Mouse (Mus musculus): ENCODE results near the gene Map3k6. TPM values are rescaled to one million over a fixed set of nuclear protein-coding genes. Genes with fewer than 3 reads are reported as not detected.

The Map3k6 gene
- polyA plus RNA-seq, 1 experiment from 2014 or later: 2.6 TPM

GRCm38 (mm10) chr4:133281513-133281912 is 40.9 kb downstream of the Map3k6 start:
- Histone ChIP-seq H3K9me3 (ENCODE audit: control insufficient read depth, low read length) (no peaks in the 10 kb centered on the region), H3K27me3 (ENCODE audit: control insufficient read depth, insufficient read depth, low read length) (no peaks in the 10 kb centered on the region), H3K4me3 (ENCODE audit: low read depth, low read length) (no peak overlapping the region), H3K4me1 (ENCODE audit: control insufficient read depth, insufficient read depth, low read length) (peaks cover 6% of the 10 kb centered on the region; the same call in 1 of the 2 replicates), H3K36me3 (ENCODE audit: control insufficient read depth, insufficient read depth, low read length) (no peaks in the 10 kb centered on the region), H3K27ac (ENCODE audit: low read depth, low read length) (0 out of 2 replicates have a peak overlapping the region, but pooled peaks have one; percentile 22), H3K4me2 (ENCODE audit: low read depth, low read length) (no peak overlapping the region), H3K9ac (replicated peaks; ENCODE audit: low read depth, low read length) (no peak overlapping the region)
- 46% methylated on average over 7 of the region's 7 CpGs for WGBS
- no peak for ATAC-seq (ENCODE audit: low read depth)

GRCm38 (mm10) chr4:133281951-133282481 is 41.4 kb downstream of the Map3k6 start:
- Histone ChIP-seq H3K9ac (replicated peaks; ENCODE audit: low read depth, low read length) (no peak overlapping the region), H3K4me3 (ENCODE audit: low read depth, low read length) (no peak overlapping the region), H3K4me2 (ENCODE audit: low read depth, low read length) (no peak overlapping the region), H3K4me1 (ENCODE audit: control insufficient read depth, insufficient read depth, low read length) (0 out of 2 replicates have a peak, but pooled peaks cover 5% of the 10 kb centered on the region), H3K9me3 (ENCODE audit: control insufficient read depth, low read length) (no peaks in the 10 kb centered on the region), H3K36me3 (ENCODE audit: control insufficient read depth, insufficient read depth, low read length) (no peaks in the 10 kb centered on the region), H3K27ac (ENCODE audit: low read depth, low read length) (peak overlapping the region; percentile 34; the same call in 1 of the 2 replicates), H3K27me3 (ENCODE audit: control insufficient read depth, insufficient read depth, low read length) (no peaks in the 10 kb centered on the region)
- no peak for ATAC-seq (ENCODE audit: low read depth)
- WGBS: 27% methylated on average over 5 of the region's 5 CpGs

- no peak overlapping the region for H3K4me2 ChIP-seq (ENCODE audit: low read depth, low read length)
- ATAC-seq (ENCODE audit: low read depth): no peak
- H3K36me3 ChIP-seq (ENCODE audit: control insufficient read depth, insufficient read depth, low read length): no peaks in the 10 kb centered on the region
- 0 out of 2 replicates have a peak, but pooled peaks cover 5% of the 10 kb centered on the region for H3K4me1 ChIP-seq (ENCODE audit: control insufficient read depth, insufficient read depth, low read length)
- no peaks in the 10 kb centered on the region for H3K9me3 ChIP-seq (ENCODE audit: control insufficient read depth, low read length)
- no peaks in the 10 kb centered on the region for H3K27me3 ChIP-seq (ENCODE audit: control insufficient read depth, insufficient read depth, low read length)
- no peak overlapping the region for H3K4me3 ChIP-seq (ENCODE audit: low read depth, low read length)
- H3K9ac ChIP-seq (replicated peaks; ENCODE audit: low read depth, low read length): no peak overlapping the region
- peak overlapping the region; percentile 34; the same call in 1 of the 2 replicates for H3K27ac ChIP-seq (ENCODE audit: low read depth, low read length)
- 18% methylated on average over 4 of the region's 4 CpGs for WGBS
Measured at GRCm38 (mm10) chr4:133282656-133283055, 42.0 kb downstream of the Map3k6 start.

- Histone ChIP-seq H3K9me3 (ENCODE audit: control insufficient read depth, low read length) (no peaks in the 10 kb centered on the region), H3K9ac (replicated peaks; ENCODE audit: low read depth, low read length) (no peak overlapping the region), H3K4me1 (ENCODE audit: control insufficient read depth, insufficient read depth, low read length) (0 out of 2 replicates have a peak, but pooled peaks cover 5% of the 10 kb centered on the region), H3K4me3 (ENCODE audit: low read depth, low read length) (no peak overlapping the region), H3K27ac (ENCODE audit: low read depth, low read length) (no peak overlapping the region), H3K4me2 (ENCODE audit: low read depth, low read length) (no peak overlapping the region), H3K36me3 (ENCODE audit: control insufficient read depth, insufficient read depth, low read length) (no peaks in the 10 kb centered on the region), H3K27me3 (ENCODE audit: control insufficient read depth, insufficient read depth, low read length) (no peaks in the 10 kb centered on the region)
- 78% methylated on average over 3 of the region's 3 CpGs for WGBS
- ATAC-seq (ENCODE audit: low read depth): no peak
Measured at GRCm38 (mm10) chr4:133285299-133285698, 44.7 kb downstream of the Map3k6 start.

- H3K9ac ChIP-seq (replicated peaks; ENCODE audit: low read depth, low read length): no peak overlapping the region
- no peak for ATAC-seq (ENCODE audit: low read depth)
- no peaks in the 10 kb centered on the region for H3K9me3 ChIP-seq (ENCODE audit: control insufficient read depth, low read length)
- H3K4me1 ChIP-seq (ENCODE audit: control insufficient read depth, insufficient read depth, low read length): 0 out of 2 replicates have a peak, but pooled peaks cover 5% of the 10 kb centered on the region
- WGBS: 90% methylated on average over 5 of the region's 5 CpGs
- no peaks in the 10 kb centered on the region for H3K36me3 ChIP-seq (ENCODE audit: control insufficient read depth, insufficient read depth, low read length)
- H3K27me3 ChIP-seq (ENCODE audit: control insufficient read depth, insufficient read depth, low read length): no peaks in the 10 kb centered on the region
- no peak overlapping the region for H3K4me3 ChIP-seq (ENCODE audit: low read depth, low read length)
- no peak overlapping the region for H3K4me2 ChIP-seq (ENCODE audit: low read depth, low read length)
- no peak overlapping the region for H3K27ac ChIP-seq (ENCODE audit: low read depth, low read length)
Measured at GRCm38 (mm10) chr4:133285950-133286349, 45.3 kb downstream of the Map3k6 start.

GRCm38 (mm10) chr4:133286476-133287077 is 46.0 kb downstream of the Map3k6 start:
- 89% methylated on average over 4 of the region's 4 CpGs for WGBS
- ATAC-seq (ENCODE audit: low read depth): no peak
- 0 out of 2 replicates have a peak, but pooled peaks cover 5% of the 10 kb centered on the region for H3K4me1 ChIP-seq (ENCODE audit: control insufficient read depth, insufficient read depth, low read length)
- no peaks in the 10 kb centered on the region for H3K9me3 ChIP-seq (ENCODE audit: control insufficient read depth, low read length)
- H3K36me3 ChIP-seq (ENCODE audit: control insufficient read depth, insufficient read depth, low read length): no peaks in the 10 kb centered on the region
- no peak overlapping the region for H3K4me2 ChIP-seq (ENCODE audit: low read depth, low read length)
- H3K27me3 ChIP-seq (ENCODE audit: control insufficient read depth, insufficient read depth, low read length): no peaks in the 10 kb centered on the region
- no peak overlapping the region for H3K4me3 ChIP-seq (ENCODE audit: low read depth, low read length)
- H3K27ac ChIP-seq (ENCODE audit: low read depth, low read length): no peak overlapping the region
- H3K9ac ChIP-seq (replicated peaks; ENCODE audit: low read depth, low read length): no peak overlapping the region

GRCm38 (mm10) chr4:133291255-133291654 is 50.6 kb downstream of the Map3k6 start:
- ATAC-seq (ENCODE audit: low read depth): no peak
- 97% methylated on average over 1 of the region's 1 CpGs for WGBS
- H3K27ac ChIP-seq (ENCODE audit: low read depth, low read length): no peak overlapping the region
- no peak overlapping the region for H3K4me3 ChIP-seq (ENCODE audit: low read depth, low read length)
- no peak overlapping the region for H3K4me2 ChIP-seq (ENCODE audit: low read depth, low read length)
- H3K36me3 ChIP-seq (ENCODE audit: control insufficient read depth, insufficient read depth, low read length): peaks cover 14% of the 10 kb centered on the region
- no peaks in the 10 kb centered on the region for H3K4me1 ChIP-seq (ENCODE audit: control insufficient read depth, insufficient read depth, low read length)
- no peaks in the 10 kb centered on the region for H3K27me3 ChIP-seq (ENCODE audit: control insufficient read depth, insufficient read depth, low read length)
- H3K9ac ChIP-seq (replicated peaks; ENCODE audit: low read depth, low read length): no peak overlapping the region
- no peaks in the 10 kb centered on the region for H3K9me3 ChIP-seq (ENCODE audit: control insufficient read depth, low read length)

GRCm38 (mm10) chr4:133292405-133292804 is 51.8 kb downstream of the Map3k6 start:
- Histone ChIP-seq H3K4me2 (ENCODE audit: low read depth, low read length) (no peak overlapping the region), H3K27ac (ENCODE audit: low read depth, low read length) (no peak overlapping the region), H3K9ac (replicated peaks; ENCODE audit: low read depth, low read length) (no peak overlapping the region), H3K36me3 (ENCODE audit: control insufficient read depth, insufficient read depth, low read length) (peaks cover 14% of the 10 kb centered on the region), H3K27me3 (ENCODE audit: control insufficient read depth, insufficient read depth, low read length) (no peaks in the 10 kb centered on the region), H3K9me3 (ENCODE audit: control insufficient read depth, low read length) (no peaks in the 10 kb centered on the region), H3K4me3 (ENCODE audit: low read depth, low read length) (no peak overlapping the region), H3K4me1 (ENCODE audit: control insufficient read depth, insufficient read depth, low read length) (0 out of 2 replicates have a peak, but pooled peaks cover 1% of the 10 kb centered on the region)
- ATAC-seq (ENCODE audit: low read depth): no peak
- 32% methylated on average over 4 of the region's 4 CpGs for WGBS

Data from neural tube, embryonic 14.5 days (tissue).